Mouse (Mus musculus) heart, embryonic 16.5 days (tissue): ENCODE results near the gene Pcbp4. TPM values are rescaled to one million over a fixed set of nuclear protein-coding genes. Genes with fewer than 3 reads are reported as not detected.

ENCODE experiments used
- ATAC-seq: fragments of 200-750 bp; cut with Nextera tagmentation; replicated peaks from 2 replicates; pipeline ENCODE4 v1.8.0; 2017; ENCODE audit warnings: moderate number of reproducible peaks; ENCODE audit not compliant: insufficient read depth, low FRiP score; ENCODE audit errors: extremely low read depth
- H3K27ac ChIP-seq: fragments of 300-500 bp; sonication (generic); 2 replicates; pipeline ENCODE4 v1.5.1; 2014; ENCODE audit warnings: mild to moderate bottlenecking, low read length, control low read depth, moderate library complexity
- H3K27me3 ChIP-seq: fragments of 300-500 bp; sonication (generic); 2 replicates; pipeline ENCODE4 v1.6.1; 2014; ENCODE audit warnings: low read length, mixed read lengths; ENCODE audit not compliant: control insufficient read depth, insufficient read depth
- H3K36me3 ChIP-seq: fragments of 300-500 bp; sonication (generic); 2 replicates; pipeline ENCODE4 v1.6.1; 2014; ENCODE audit not compliant: control insufficient read depth, insufficient read depth
- H3K4me1 ChIP-seq: fragments of 300-500 bp; sonication (generic); 2 replicates; pipeline ENCODE4 v1.6.1; 2014; ENCODE audit warnings: low read length, mixed read lengths; ENCODE audit not compliant: control insufficient read depth, insufficient read depth
- H3K4me2 ChIP-seq: fragments of 300-500 bp; sonication (generic); 2 replicates; pipeline ENCODE4 v1.6.1; 2014; ENCODE audit warnings: low read depth, mild to moderate bottlenecking, control low read depth, low read length
- H3K4me3 ChIP-seq: fragments of 300-500 bp; sonication (generic); 2 replicates; pipeline ENCODE4 v1.5.1; 2014; ENCODE audit warnings: mild to moderate bottlenecking, control low read depth, low read length
- H3K9ac ChIP-seq: fragments of 300-500 bp; sonication (generic); 2 replicates; pipeline ENCODE4 v1.6.1; 2014; ENCODE audit warnings: low read length, control low read depth
- H3K9me3 ChIP-seq: fragments of 300-500 bp; sonication (generic); replicated peaks from 2 replicates; pipeline ENCODE4 v1.6.1; 2016; ENCODE audit warnings: low read length; ENCODE audit not compliant: control insufficient read depth
- whole genome bisulfite sequencing: fragments of 180-500 bp; shearing (Covaris S2); extraction: QIAGEN DNeasy Blood & Tissue Kit; methylation state at CpG from one replicate; pipeline ENCODE4 v1.1.7; 2014; 5-methylcytosine and 5-hydroxymethylcytosine counted together
- polyA plus RNA-seq: library from polyadenylated mRNA; unstranded; fragments of >200 nt; fragmentation: Nextera tagmentation; extraction: Ambion mirVana; gene quantifications from 2 replicates; pipeline ENCODE4 v1.2.1, GENCODE M21; 2015

Pcbp4 gene
- polyA plus RNA-seq, 1 experiment from 2014 or later, result 64.8 TPM

- Histone ChIP-seq H3K9ac (no peak overlapping the region), H3K4me1 (peaks cover 46% of the 10 kb centered on the region), H3K36me3 (peaks cover 16% of the 10 kb centered on the region), H3K9me3 (no peaks in the 10 kb centered on the region), H3K27ac (peak overlapping the region; percentile 65; the same call in 1 of the 2 replicates), H3K27me3 (no peaks in the 10 kb centered on the region), H3K4me3 (no peak overlapping the region), H3K4me2 (no peak overlapping the region)
- WGBS, result 68% methylated on average over 5 of the region's 5 CpGs
- ATAC-seq, result no peak
Observed at GRCm38 (mm10) chr9:106457920-106458319, 4.8 kb downstream of the Pcbp4 start.

- peaks cover 27% of the 10 kb centered on the region for H3K36me3 ChIP-seq
- WGBS, result 76% methylated on average over 15 of the region's 15 CpGs
- H3K4me3 ChIP-seq, result no peak overlapping the region
Observed at GRCm38 (mm10) chr9:106459946-106460345, 6.9 kb downstream of the Pcbp4 start.

GRCm38 (mm10) chr9:106460401-106461025 lies 7.4 kb downstream of the Pcbp4 start:
- H3K4me3 ChIP-seq, result no peak overlapping the region
- no peak for ATAC-seq
- H3K36me3 ChIP-seq, result peaks cover 27% of the 10 kb centered on the region
- H3K4me1 ChIP-seq, result peaks cover 36% of the 10 kb centered on the region
- H3K9ac ChIP-seq, result no peak overlapping the region
- H3K27me3 ChIP-seq, result peaks cover 3% of the 10 kb centered on the region; the same call in 1 of the 2 replicates
- 77% methylated on average over 18 of the region's 18 CpGs for WGBS
- no peak overlapping the region for H3K4me2 ChIP-seq
- H3K27ac ChIP-seq, result no peak overlapping the region
- H3K9me3 ChIP-seq, result no peaks in the 10 kb centered on the region

More at GRCm38 (mm10) chr9:106459946-106460345, 6.9 kb downstream of the Pcbp4 start:
- H3K27ac ChIP-seq, result no peak overlapping the region
- no peak for ATAC-seq
- no peak overlapping the region for H3K9ac ChIP-seq
- no peak overlapping the region for H3K4me2 ChIP-seq
- no peaks in the 10 kb centered on the region for H3K9me3 ChIP-seq
- H3K4me1 ChIP-seq, result peaks cover 39% of the 10 kb centered on the region
- H3K27me3 ChIP-seq, result peaks cover 3% of the 10 kb centered on the region; the same call in 1 of the 2 replicates

GRCm38 (mm10) chr9:106461026-106461415 lies 7.9 kb downstream of the Pcbp4 start:
- ATAC-seq, result no peak
- H3K36me3 ChIP-seq, result peaks cover 27% of the 10 kb centered on the region
- H3K9ac ChIP-seq, result no peak overlapping the region
- H3K27me3 ChIP-seq, result peaks cover 4% of the 10 kb centered on the region; the same call in 1 of the 2 replicates
- H3K4me2 ChIP-seq, result no peak overlapping the region
- no peak overlapping the region for H3K4me3 ChIP-seq
- peaks cover 34% of the 10 kb centered on the region for H3K4me1 ChIP-seq
- H3K27ac ChIP-seq, result no peak overlapping the region
- 85% methylated on average over 9 of the region's 9 CpGs for WGBS
- H3K9me3 ChIP-seq, result no peaks in the 10 kb centered on the region

GRCm38 (mm10) chr9:106461641-106462429 lies 8.7 kb downstream of the Pcbp4 start:
- H3K4me1 ChIP-seq, result peaks cover 26% of the 10 kb centered on the region
- no peak overlapping the region for H3K9ac ChIP-seq
- ATAC-seq, result no peak
- H3K27ac ChIP-seq, result no peak overlapping the region
- peaks cover 27% of the 10 kb centered on the region for H3K36me3 ChIP-seq
- no peak overlapping the region for H3K4me2 ChIP-seq
- 83% methylated on average over 16 of the region's 16 CpGs for WGBS
- peaks cover 6% of the 10 kb centered on the region; the same call in 1 of the 2 replicates for H3K27me3 ChIP-seq
- no peak overlapping the region for H3K4me3 ChIP-seq
- H3K9me3 ChIP-seq, result no peaks in the 10 kb centered on the region

GRCm38 (mm10) chr9:106462430-106462800 lies 9.3 kb downstream of the Pcbp4 start:
- no peak overlapping the region for H3K4me2 ChIP-seq
- H3K27me3 ChIP-seq, result peaks cover 6% of the 10 kb centered on the region; the same call in 1 of the 2 replicates
- WGBS, result 91% methylated on average over 12 of the region's 12 CpGs
- H3K4me1 ChIP-seq, result peaks cover 20% of the 10 kb centered on the region
- peaks cover 27% of the 10 kb centered on the region for H3K36me3 ChIP-seq
- no peaks in the 10 kb centered on the region for H3K9me3 ChIP-seq
- no peak for ATAC-seq
- no peak overlapping the region for H3K9ac ChIP-seq
- no peak overlapping the region for H3K27ac ChIP-seq
- no peak overlapping the region for H3K4me3 ChIP-seq

GRCm38 (mm10) chr9:106463122-106464063 lies 10.3 kb downstream of the Pcbp4 start:
- no peak overlapping the region for H3K9ac ChIP-seq
- no peaks in the 10 kb centered on the region for H3K9me3 ChIP-seq
- no peak overlapping the region for H3K27ac ChIP-seq
- H3K36me3 ChIP-seq, result peaks cover 27% of the 10 kb centered on the region
- no peak overlapping the region for H3K4me3 ChIP-seq
- no peak overlapping the region for H3K4me2 ChIP-seq
- ATAC-seq, result no peak
- peaks cover 12% of the 10 kb centered on the region for H3K4me1 ChIP-seq
- H3K27me3 ChIP-seq, result peaks cover 6% of the 10 kb centered on the region; the same call in 1 of the 2 replicates
- 86% methylated on average over 21 of the region's 21 CpGs for WGBS

GRCm38 (mm10) chr9:106464751-106465541 lies 11.9 kb downstream of the Pcbp4 start:
- no peak overlapping the region for H3K27ac ChIP-seq
- H3K4me2 ChIP-seq, result peak overlapping the region; percentile 87
- H3K36me3 ChIP-seq, result peaks cover 27% of the 10 kb centered on the region
- H3K4me1 ChIP-seq, result peaks cover 10% of the 10 kb centered on the region
- peak; percentile 60 for ATAC-seq
- WGBS, result 2% methylated on average over 96 of the region's 99 CpGs
- H3K9ac ChIP-seq, result peak overlapping the region; percentile 81
- peaks cover 6% of the 10 kb centered on the region; the same call in 1 of the 2 replicates for H3K27me3 ChIP-seq
- H3K9me3 ChIP-seq, result no peaks in the 10 kb centered on the region
- peak overlapping the region; percentile 71 for H3K4me3 ChIP-seq
